Mouse (Mus musculus): ENCODE measurements around the gene Hist1h2bn. TPM values are rescaled to one million over a fixed set of nuclear protein-coding genes. Genes with fewer than 3 reads are reported as not detected.

Gene Hist1h2bn
- total RNA-seq, 2 experiments from 2014 or later: 218 to 1,878 TPM

Other genes with a start within 250 kb of the Hist1h2bn start
- 10.9 TPM in 2 replicates for gene Zkscan8, start 223.0 kb upstream of the Hist1h2bn start, total RNA-seq (2014; fragmentation: Nextera tagmentation)
- 7.3 and 7.8 TPM in 2 replicates for gene Zkscan8, start 223.0 kb upstream of the Hist1h2bn start, total RNA-seq (2017)
- not detected in 2 replicates for gene Olfr1366, start 211.3 kb upstream of the Hist1h2bn start, total RNA-seq (2014; fragmentation: Nextera tagmentation)
- gene Olfr1366, start 211.3 kb upstream of the Hist1h2bn start, total RNA-seq (2017): not detected in 2 replicates
- not detected in 2 replicates for gene Olfr1535, start 194.2 kb upstream of the Hist1h2bn start, total RNA-seq (2014; fragmentation: Nextera tagmentation)
- not detected in 2 replicates for gene Olfr1535, start 194.2 kb upstream of the Hist1h2bn start, total RNA-seq (2017)
- not detected in 2 replicates for gene Olfr1364, start 172.4 kb upstream of the Hist1h2bn start, total RNA-seq (2014; fragmentation: Nextera tagmentation)
- not detected in 2 replicates for gene Olfr1364, start 172.4 kb upstream of the Hist1h2bn start, total RNA-seq (2017)
- gene Olfr1362, start 140.1 kb upstream of the Hist1h2bn start, total RNA-seq (2014; fragmentation: Nextera tagmentation): not detected in 2 replicates
- gene Olfr1362, start 140.1 kb upstream of the Hist1h2bn start, total RNA-seq (2017): not detected in 2 replicates
- not detected in 2 replicates for gene Olfr11, start 111.6 kb upstream of the Hist1h2bn start, total RNA-seq (2014; fragmentation: Nextera tagmentation)
- gene Olfr11, start 111.6 kb upstream of the Hist1h2bn start, total RNA-seq (2017): not detected in 2 replicates
- gene Olfr1361, start 90.7 kb upstream of the Hist1h2bn start, total RNA-seq (2014; fragmentation: Nextera tagmentation): not detected in 2 replicates
- not detected in 2 replicates for gene Olfr1361, start 90.7 kb upstream of the Hist1h2bn start, total RNA-seq (2017)
- gene Olfr1360, start 76.7 kb upstream of the Hist1h2bn start, total RNA-seq (2014; fragmentation: Nextera tagmentation): not detected in 2 replicates
- gene Olfr1360, start 76.7 kb upstream of the Hist1h2bn start, total RNA-seq (2017): not detected in 2 replicates
- gene Olfr1359, start 56.0 kb upstream of the Hist1h2bn start, total RNA-seq (2014; fragmentation: Nextera tagmentation): not detected in 2 replicates
- not detected in 2 replicates for gene Olfr1359, start 56.0 kb upstream of the Hist1h2bn start, total RNA-seq (2017)
- gene Hist1h2bl, start 38.0 kb upstream of the Hist1h2bn start, total RNA-seq (2014; fragmentation: Nextera tagmentation): 210 and 236 TPM in 2 replicates
- gene Hist1h2bl, start 38.0 kb upstream of the Hist1h2bn start, total RNA-seq (2017): 416 and 515 TPM in 2 replicates
- gene Hist1h2ai, start 37.7 kb upstream of the Hist1h2bn start, total RNA-seq (2014; fragmentation: Nextera tagmentation): 17.2 TPM in 1 of 2 replicates, not detected in the other
- 2,072 and 5,185 TPM in 2 replicates for gene Hist1h2ai, start 37.7 kb upstream of the Hist1h2bn start, total RNA-seq (2017)
- gene Hist1h3h, start 36.5 kb upstream of the Hist1h2bn start, total RNA-seq (2014; fragmentation: Nextera tagmentation): 4.5 TPM in 1 of 2 replicates, not detected in the other
- 334 and 360 TPM in 2 replicates for gene Hist1h3h, start 36.5 kb upstream of the Hist1h2bn start, total RNA-seq (2017)
- gene Hist1h2bm, start 32.1 kb upstream of the Hist1h2bn start, total RNA-seq (2014; fragmentation: Nextera tagmentation): 123 and 125 TPM in 2 replicates
- gene Hist1h2bm, start 32.1 kb upstream of the Hist1h2bn start, total RNA-seq (2017): 554 and 641 TPM in 2 replicates
- gene Hist1h4j, start 19.1 kb upstream of the Hist1h2bn start, total RNA-seq (2014; fragmentation: Nextera tagmentation): 2.1 and 2.5 TPM in 2 replicates
- 277 and 325 TPM in 2 replicates for gene Hist1h4j, start 19.1 kb upstream of the Hist1h2bn start, total RNA-seq (2017)
- 143 and 341 TPM in 2 replicates for gene Hist1h4k, start 3.6 kb upstream of the Hist1h2bn start, total RNA-seq (2014; fragmentation: Nextera tagmentation)
- gene Hist1h4k, start 3.6 kb upstream of the Hist1h2bn start, total RNA-seq (2017): 2,272 and 2,398 TPM in 2 replicates
- 8.6 and 105 TPM in 2 replicates for gene Hist1h2ak, start 296 bp upstream of the Hist1h2bn start, total RNA-seq (2014; fragmentation: Nextera tagmentation)
- gene Hist1h2ak, start 296 bp upstream of the Hist1h2bn start, total RNA-seq (2017): 1,120 and 1,478 TPM in 2 replicates
- 278 and 329 TPM in 2 replicates for gene Hist1h1b, start 26.5 kb downstream of the Hist1h2bn start, total RNA-seq (2014; fragmentation: Nextera tagmentation)
- 1,634 and 1,715 TPM in 2 replicates for gene Hist1h1b, start 26.5 kb downstream of the Hist1h2bn start, total RNA-seq (2017)
- 73.1 and 153 TPM in 2 replicates for gene Hist1h3i, start 29.2 kb downstream of the Hist1h2bn start, total RNA-seq (2014; fragmentation: Nextera tagmentation)
- 268 and 310 TPM in 2 replicates for gene Hist1h3i, start 29.2 kb downstream of the Hist1h2bn start, total RNA-seq (2017)
- gene Hist1h2an, start 33.1 kb downstream of the Hist1h2bn start, total RNA-seq (2014; fragmentation: Nextera tagmentation): 8.9 TPM in 1 of 2 replicates, not detected in the other
- 984 and 1,144 TPM in 2 replicates for gene Hist1h2an, start 33.1 kb downstream of the Hist1h2bn start, total RNA-seq (2017)
- gene Hist1h2bp, start 33.3 kb downstream of the Hist1h2bn start, total RNA-seq (2014; fragmentation: Nextera tagmentation): 8.8 and 28.0 TPM in 2 replicates
- gene Hist1h2bp, start 33.3 kb downstream of the Hist1h2bn start, total RNA-seq (2017): 41.2 and 55.0 TPM in 2 replicates
- gene Hist1h2bq, start 56.1 kb downstream of the Hist1h2bn start, total RNA-seq (2014; fragmentation: Nextera tagmentation): 261 and 279 TPM in 2 replicates
- 496 and 652 TPM in 2 replicates for gene Hist1h2bq, start 56.1 kb downstream of the Hist1h2bn start, total RNA-seq (2017)
- 54.5 TPM in 1 of 2 replicates, not detected in the other for gene Hist1h2ao, start 56.3 kb downstream of the Hist1h2bn start, total RNA-seq (2014; fragmentation: Nextera tagmentation)
- gene Hist1h2ao, start 56.3 kb downstream of the Hist1h2bn start, total RNA-seq (2017): 38.4 TPM in 1 of 2 replicates, not detected in the other
- gene Hist1h4m, start 57.6 kb downstream of the Hist1h2bn start, total RNA-seq (2014; fragmentation: Nextera tagmentation): 72.5 and 88.1 TPM in 2 replicates
- 1,782 and 2,792 TPM in 2 replicates for gene Hist1h4m, start 57.6 kb downstream of the Hist1h2bn start, total RNA-seq (2017)
- gene Hist1h4n, start 78.1 kb downstream of the Hist1h2bn start, total RNA-seq (2014; fragmentation: Nextera tagmentation): 21.5 and 58.9 TPM in 2 replicates
- gene Hist1h4n, start 78.1 kb downstream of the Hist1h2bn start, total RNA-seq (2017): 1,825 and 2,129 TPM in 2 replicates
- gene Hist1h2ap, start 79.4 kb downstream of the Hist1h2bn start, total RNA-seq (2014; fragmentation: Nextera tagmentation): 38.3 and 85.3 TPM in 2 replicates
- 5,843 and 7,480 TPM in 2 replicates for gene Hist1h2ap, start 79.4 kb downstream of the Hist1h2bn start, total RNA-seq (2017)
- 243 and 249 TPM in 2 replicates for gene Hist1h2br, start 79.6 kb downstream of the Hist1h2bn start, total RNA-seq (2014; fragmentation: Nextera tagmentation)
- gene Hist1h2br, start 79.6 kb downstream of the Hist1h2bn start, total RNA-seq (2017): 665 and 823 TPM in 2 replicates
- 13.3 and 15.7 TPM in 2 replicates for gene Zfp184, start 191.0 kb downstream of the Hist1h2bn start, total RNA-seq (2014; fragmentation: Nextera tagmentation)
- 13.3 and 16.3 TPM in 2 replicates for gene Zfp184, start 191.0 kb downstream of the Hist1h2bn start, total RNA-seq (2017)
- not detected in 2 replicates for gene Pom121l2, start 227.1 kb downstream of the Hist1h2bn start, total RNA-seq (2014; fragmentation: Nextera tagmentation)
- gene Pom121l2, start 227.1 kb downstream of the Hist1h2bn start, total RNA-seq (2017): not detected in 2 replicates

All from granulocyte monocyte progenitor cell, adult 5-6 weeks (primary cell).